Mouse (Mus musculus) CH12.LX (cell line): ENCODE measurements around the gene Clcn1. TPM values are rescaled to one million over a fixed set of nuclear protein-coding genes. Genes with fewer than 3 reads are reported as not detected.

Source experiments
- DNase-seq: peaks from one replicate; pipeline ENCODE4 v3.0.0-alpha.2; 2013; ENCODE audit errors: extremely low read depth
- H3K27ac ChIP-seq: 2 replicates; pipeline ENCODE4 v1.5.1; 2012; ENCODE audit warnings: low read depth, mild to moderate bottlenecking, control low read depth, moderate library complexity; ENCODE audit not compliant: insufficient read depth
- H3K27me3 ChIP-seq: replicated peaks from 2 replicates; pipeline ENCODE3; 2012; ENCODE audit warnings: inconsistent platforms
- H3K36me3 ChIP-seq, 2 experiments: replicated peaks in 1 of 2; 2 replicates each; pipeline versions ENCODE3 to v1.6.1; 2012; ENCODE audit warnings: inconsistent platforms in 1 of 2, low read length in 1 of 2, mild to moderate bottlenecking in 1 of 2, mixed read lengths in 1 of 2, moderate library complexity in 1 of 2; ENCODE audit not compliant: control insufficient read depth in 1 of 2, insufficient read depth in 1 of 2
- H3K4me1 ChIP-seq, 2 experiments: 2 replicates each; pipeline ENCODE4 v1.6.1; 2012; ENCODE audit warnings: inconsistent platforms in 1 of 2, moderate library complexity in 1 of 2; ENCODE audit not compliant: insufficient read depth in 2 of 2, control insufficient read depth in 1 of 2
- H3K4me2 ChIP-seq: 2 replicates; pipeline ENCODE4 v1.6.1; 2012; ENCODE audit warnings: low read depth, mild to moderate bottlenecking, control low read depth; ENCODE audit not compliant: poor library complexity, insufficient read depth, severe bottlenecking
- H3K4me3 ChIP-seq, 3 experiments: fragments of 150-350 bp in 1 of 3; sonication (generic) in 1 of 3; replicated peaks in 1 of 3; 2 replicates each; pipeline versions ENCODE3 to v1.5.1; 2011 to 2012; ENCODE audit warnings: low read depth in 2 of 3, low read length in 2 of 3, mild to moderate bottlenecking in 2 of 3, moderate library complexity in 2 of 3, control low read depth in 1 of 3, improper control_type of control experiment in 1 of 3, inconsistent platforms in 1 of 3, mixed read lengths in 1 of 3; ENCODE audit not compliant: poor library complexity in 1 of 3
- H3K79me2 ChIP-seq: replicated peaks from 2 replicates; pipeline ENCODE4 v1.6.1; 2012; ENCODE audit warnings: mild to moderate bottlenecking, moderate library complexity; ENCODE audit not compliant: control insufficient read depth, poor library complexity, insufficient read depth, severe bottlenecking; ENCODE audit errors: extremely low read depth
- H3K9ac ChIP-seq: 2 replicates; pipeline ENCODE4 v1.6.1; 2012; ENCODE audit warnings: low read depth, mild to moderate bottlenecking, control low read depth, moderate library complexity; ENCODE audit not compliant: insufficient read depth
- H3K9me3 ChIP-seq: replicated peaks from 2 replicates; pipeline ENCODE3; 2012; ENCODE audit warnings: low read length, inconsistent platforms, mixed read lengths
- CHD2 ChIP-seq: IDR thresholded peaks from 2 replicates; pipeline ENCODE4 v1.6.1; 2011; ENCODE audit warnings: low read length, improper control_type of control experiment
- CTCF ChIP-seq, 2 experiments: IDR thresholded peaks in 1 of 2; conservative IDR thresholded peaks in 1 of 2; 2 replicates each; pipeline ENCODE4 v1.5.1; 2011 to 2012; ENCODE audit warnings: low read depth in 2 of 2, low read length in 2 of 2, improper control_type of control experiment in 1 of 2, inconsistent platforms in 1 of 2, mild to moderate bottlenecking in 1 of 2, moderate library complexity in 1 of 2
- ELF1 ChIP-seq: IDR thresholded peaks from 2 replicates; pipeline ENCODE4 v1.6.1; 2014; ENCODE audit warnings: low read depth, mild to moderate bottlenecking, inconsistent platforms, low read length, improper control_type of control experiment
- EP300 ChIP-seq: IDR thresholded peaks from 2 replicates; pipeline ENCODE4 v1.6.1; 2011; ENCODE audit warnings: low read length, improper control_type of control experiment
- HCFC1 ChIP-seq: IDR thresholded peaks from 2 replicates; pipeline ENCODE4 v1.6.1; 2012; ENCODE audit warnings: low read depth, mild to moderate bottlenecking, inconsistent platforms, low read length, improper control_type of control experiment
- IRF4 ChIP-seq: IDR thresholded peaks from 2 replicates; pipeline ENCODE4 v1.6.1; 2014; ENCODE audit warnings: low read depth, mild to moderate bottlenecking, inconsistent platforms, low read length, improper control_type of control experiment
- JUN ChIP-seq: IDR thresholded peaks from 2 replicates; pipeline ENCODE4 v1.6.1; 2011; ENCODE audit warnings: low read depth, mild to moderate bottlenecking, low read length, improper control_type of control experiment, moderate library complexity; ENCODE audit not compliant: insufficient read depth
- MAZ ChIP-seq: IDR thresholded peaks from 2 replicates; pipeline ENCODE4 v1.6.1; 2012; ENCODE audit warnings: low read depth, mild to moderate bottlenecking, inconsistent platforms, low read length, improper control_type of control experiment, moderate library complexity
- MEF2A ChIP-seq: IDR thresholded peaks from 2 replicates; pipeline ENCODE4 v1.6.1; 2014; ENCODE audit warnings: low read depth, mild to moderate bottlenecking, inconsistent platforms, low read length, improper control_type of control experiment, borderline replicate concordance
- MXI1 ChIP-seq: IDR thresholded peaks from 2 replicates; pipeline ENCODE4 v1.6.1; 2011; ENCODE audit warnings: mild to moderate bottlenecking, low read depth, low read length, improper control_type of control experiment
- POLR2A ChIP-seq: IDR thresholded peaks from 2 replicates; pipeline ENCODE4 v1.6.1; 2011; ENCODE audit warnings: low read depth, mild to moderate bottlenecking, improper control_type of control experiment, low read length
- POLR2AphosphoS2 ChIP-seq: IDR thresholded peaks from 2 replicates; pipeline ENCODE4 v1.6.1; 2011; ENCODE audit warnings: low read depth, low read length, improper control_type of control experiment
- TCF12 ChIP-seq: IDR thresholded peaks from 2 replicates; pipeline ENCODE4 v1.6.1; 2014; ENCODE audit warnings: low read depth, mild to moderate bottlenecking, inconsistent platforms, low read length, improper control_type of control experiment
- UBTF ChIP-seq: IDR thresholded peaks from 2 replicates; pipeline ENCODE4 v1.6.1; 2012; ENCODE audit warnings: low read depth, mild to moderate bottlenecking, inconsistent platforms, low read length, improper control_type of control experiment, moderate library complexity
- ZC3H11A ChIP-seq: IDR thresholded peaks from 2 replicates; pipeline ENCODE4 v1.6.1; 2012; ENCODE audit warnings: low read depth, mild to moderate bottlenecking, inconsistent platforms, low read length, improper control_type of control experiment
- ZMIZ1 ChIP-seq: IDR thresholded peaks from 2 replicates; pipeline ENCODE4 v1.6.1; 2012; ENCODE audit warnings: low read depth, mild to moderate bottlenecking, inconsistent platforms, low read length, improper control_type of control experiment
- ZNF384 ChIP-seq: IDR thresholded peaks from 2 replicates; pipeline ENCODE4 v1.6.1; 2012; ENCODE audit warnings: low read depth, low read length, improper control_type of control experiment, inconsistent platforms
- dilution Hi-C: fragments of 300-500 bp; cut with MboI; formaldehyde crosslinking; loops from 2 replicates; pipeline ENCODE4 v1.14.3; 2020; ENCODE audit warnings: low sequenced_read_pairs; ENCODE audit not compliant: extremely low pct_unique_long_range_greater_than_20kb, extremely low pct_ligation_motif_present
- in situ Hi-C: fragments of 300-500 bp; cut with MboI; formaldehyde crosslinking; loops from 3 replicates; pipeline ENCODE4 v1.14.3; 2019; ENCODE audit warnings: low sequenced_read_pairs, low pct_ligation_motif_present, low pct_unique_long_range_greater_than_20kb, mixed read lengths
- polyA plus RNA-seq: library from polyadenylated mRNA; unstranded; fragments of >175 nt; gene quantifications from 2 replicates; pipeline ENCODE4 v1.2.1, GENCODE M21; 2012; ENCODE audit warnings: low read depth; ENCODE audit not compliant: insufficient read length
- total RNA-seq, 2 experiments: library from RNA; depleted of rRNA; stranded (reverse); fragments of 300-350 nt in 1 of 2; fragments of >200 nt in 1 of 2; gene quantifications; 2 replicates each; pipeline ENCODE4 v1.2.3; 2012 to 2014

Gene Clcn1
- total and polyA plus RNA-seq, 3 experiments: 0.04 to 0.50 (median 0.08) TPM

- TF ChIP-seq POLR2A: no peak
- no peak for TF ChIP-seq POLR2AphosphoS2
- no peak for TF ChIP-seq ELF1
- TF ChIP-seq MAZ: no peak
- no peak for TF ChIP-seq CTCF (conservative IDR thresholded peaks at IDR 0.05 in 1 of 2, IDR thresholded peaks at IDR 0.05 in 1 of 2; ENCODE audit: low read depth in 2 of 2, low read length in 2 of 2)
- no peak for TF ChIP-seq CHD2
- no peak for TF ChIP-seq UBTF
- TF ChIP-seq IRF4: no peak
- TF ChIP-seq TCF12: no peak
- TF ChIP-seq ZNF384: no peak
- no peak for TF ChIP-seq HCFC1
- TF ChIP-seq MEF2A: no peak
- TF ChIP-seq ZMIZ1: no peak
- no peak for TF ChIP-seq MXI1
- peaks cover 0 to 11% of the 10 kb centered on the region in 2 experiments; a peak in 2 of 4 replicates for H3K4me1 ChIP-seq
- H3K27me3 ChIP-seq: no peaks in the 10 kb centered on the region
- no peak overlapping the region for H3K9ac ChIP-seq
- no peak overlapping the region for H3K4me3 ChIP-seq
- DNase-seq: no peak
- dilution Hi-C loops: no loop called here
- no peaks in the 10 kb centered on the region for H3K79me2 ChIP-seq
- H3K27ac ChIP-seq: no peak overlapping the region
- H3K36me3 ChIP-seq: peaks cover 4 to 24% of the 10 kb centered on the region in 2 experiments
- H3K4me2 ChIP-seq: no peak overlapping the region
- no peaks in the 10 kb centered on the region for H3K9me3 ChIP-seq
- in situ Hi-C loops: no loop called here
Observed at GRCm38 (mm10) chr6:42351776-42352485, 65.4 kb downstream of the Clcn1 start.

- TF ChIP-seq ZC3H11A (no peak), JUN (no peak), EP300 (no peak)
- TF ChIP-seq, all 38 proteins: peak for 0
- Histone ChIP-seq H3K4me2 (no peak overlapping the region), H3K4me3 (no peak overlapping the region), H3K4me1 (peaks cover 0 to 11% of the 10 kb centered on the region in 2 experiments; a peak in 2 of 4 replicates), H3K27ac (no peak overlapping the region), H3K36me3 (peaks cover 4 to 30% of the 10 kb centered on the region in 2 experiments), H3K9ac (no peak overlapping the region), H3K79me2 (no peaks in the 10 kb centered on the region), H3K27me3 (no peaks in the 10 kb centered on the region), H3K9me3 (no peaks in the 10 kb centered on the region)
- in situ Hi-C loops: no loop called here
- DNase-seq: no peak
- dilution Hi-C loops: no loop called here
Observed at GRCm38 (mm10) chr6:42352486-42352846, 66.0 kb downstream of the Clcn1 start.
